In genomic region chr10:60807531-60808185, GRCm38 (mm10) we compare ENCODE assay signal across 8 mouse cellular contexts. TPM values are rescaled to one million over a fixed set of nuclear protein-coding genes. Genes with fewer than 3 reads are reported as not detected.
DNase-seq lines count a peak whose midpoint lies in the region; ATAC-seq lines count a peak whose summit lies in the region.

No protein-coding gene starts in this region.

- ATAC-seq in intestine, embryonic 15.5 days, result peak; percentile 67
- no peak for ATAC-seq in activated CD4-positive, CD25-positive, alpha-beta regulatory T cell, adult 4 months

- DNase-seq in 3T3-L1 (ENCODE audit: low read depth, low spot score), result peak; percentile 88
- DNase-seq in heart, adult 11 months, result peak; percentile 99
- DNase-seq in lung, postnatal 25 days (ENCODE audit: low spot score), result peak; percentile 66
- no peak for DNase-seq in left cerebral cortex, adult 18-20 months (ENCODE audit: low spot score in 2 of 2)
- DNase-seq in B cell, adult 2 months, result no peak

- WGBS in intestine, embryonic 15.5 days, result 31% methylated on average over 22 of the region's 22 CpGs

- peak overlapping the region; percentile 85 for H3K27ac ChIP-seq in brown adipose tissue, adult 24 weeks (replicated peaks; ENCODE audit: low read depth, low read length)
- H3K27ac ChIP-seq in intestine, embryonic 15.5 days, result peak overlapping the region; percentile 80

- peak overlapping the region; percentile 44 for H3K4me2 ChIP-seq in intestine, embryonic 15.5 days (replicated peaks)

- no peaks in the 10 kb centered on the region for H3K36me3 ChIP-seq in intestine, embryonic 15.5 days

- no peaks in the 10 kb centered on the region for H3K9me3 ChIP-seq in intestine, embryonic 15.5 days

- H3K9ac ChIP-seq in intestine, embryonic 15.5 days, result no peak overlapping the region

- H3K4me3 ChIP-seq in brown adipose tissue, adult 24 weeks (ENCODE audit: insufficient read depth, low read depth, low read length), result 0 out of 2 replicates have a peak overlapping the region, but pooled peaks have one; percentile 2
- H3K4me3 ChIP-seq in intestine, embryonic 15.5 days (replicated peaks), result no peak overlapping the region

- H3K27me3 ChIP-seq in intestine, embryonic 15.5 days (replicated peaks), result no peaks in the 10 kb centered on the region

- peaks cover 35% of the 10 kb centered on the region for H3K4me1 ChIP-seq in brown adipose tissue, adult 24 weeks (ENCODE audit: control insufficient read depth, insufficient read depth, insufficient read length, low read length)
- H3K4me1 ChIP-seq in intestine, embryonic 15.5 days (replicated peaks), result peaks cover 53% of the 10 kb centered on the region

RNA-seq across cellular contexts. Expression of gene Unc5b, which starts 23.7 kb away (rescaled TPM):
- 1.7 and 2.5 TPM in 2 replicates for polyA plus RNA-seq in brown adipose tissue, adult 24 weeks (2012; ENCODE audit: insufficient read depth, insufficient read length, missing spikeins)
- 4.6 and 5.1 TPM in 2 replicates for polyA plus RNA-seq in intestine, embryonic 15.5 days (2015; fragmentation: Nextera tagmentation; extraction: Ambion mirVana)
- not detected for polyA plus RNA-seq in activated CD4-positive, CD25-positive, alpha-beta regulatory T cell, adult 4 months (2017; shearing (Covaris generic))
- 10 to 100 TPM in 1 of 2 experiments, 1 to 10 TPM in 1; 9.3 to 10.3 TPM for total RNA-seq in left cerebral cortex, adult 18-20 months (2021)

RNA-seq across cellular contexts. Expression of gene Slc29a3, which starts 55.1 kb away (rescaled TPM):
- 3.6 and 5.4 TPM in 2 replicates for polyA plus RNA-seq in brown adipose tissue, adult 24 weeks (2012; ENCODE audit: insufficient read depth, insufficient read length, missing spikeins)
- polyA plus RNA-seq in intestine, embryonic 15.5 days (2015; fragmentation: Nextera tagmentation; extraction: Ambion mirVana), result 9.1 and 11.1 TPM in 2 replicates
- 10 to 100 TPM; 11.4 to 15.7 TPM for polyA plus RNA-seq in activated CD4-positive, CD25-positive, alpha-beta regulatory T cell, adult 4 months (2017; shearing (Covaris generic))
- total RNA-seq in left cerebral cortex, adult 18-20 months (2021), result 10 to 100 TPM; 11.1 to 12.4 TPM

Comparison
In these comparisons a context has a peak if more than half of its experiments do, and no peak if none do; other contexts are left out.
1. DNase-seq: peak in 3T3-L1 (single experiment), heart, adult 11 months (single experiment) and lung, postnatal 25 days (single experiment); none in left cerebral cortex, adult 18-20 months (0 of 2) and B cell, adult 2 months (0 of 2).